Mouse (Mus musculus) heart, postnatal 0 days (tissue): ENCODE results near the gene Rbms2.

ENCODE experiments used
- CTCF ChIP-seq: IDR thresholded peaks from 2 replicates; pipeline ENCODE4 v1.5.1; 2016; ENCODE audit warnings: antibody characterized with exemption, control low read depth, low read depth
- EP300 ChIP-seq: IDR thresholded peaks from 2 replicates; pipeline ENCODE4 v1.6.1; 2016; ENCODE audit warnings: antibody characterized with exemption, low read depth

GRCm38 (mm10) chr10:128218387-128219117, 38.5 kb upstream of the Rbms2 start:
- TF ChIP-seq CTCF (no peak), EP300 (no peak)
